In the genomic region with DNA sequence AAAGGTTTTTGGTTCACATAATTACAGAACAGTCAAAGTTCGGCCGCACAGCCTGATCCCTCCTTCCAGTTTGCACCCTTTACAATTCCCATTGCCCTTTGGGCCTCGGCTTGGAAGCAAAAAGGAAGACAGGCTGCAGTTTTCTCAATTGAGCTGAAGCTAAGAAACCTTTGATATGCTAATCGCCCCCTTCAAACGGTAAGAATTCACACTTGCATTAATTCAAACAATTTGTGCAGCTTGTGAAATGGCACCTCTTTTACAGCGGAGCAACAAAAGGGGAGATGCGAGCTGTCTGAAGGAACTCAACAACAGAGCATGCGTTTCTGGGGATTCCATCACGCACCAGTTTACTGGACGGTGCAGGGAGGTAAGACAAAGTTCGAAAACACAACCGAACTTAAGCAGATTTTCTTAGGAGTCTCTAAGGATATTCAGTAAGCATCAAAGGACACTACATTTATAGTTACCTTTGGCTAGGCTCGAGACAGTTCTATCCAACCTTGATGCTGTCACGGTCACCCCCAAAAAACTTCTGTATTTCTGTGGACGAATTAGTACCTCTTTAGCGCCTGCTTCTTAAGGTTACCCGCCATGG, we compare ENCODE assay signal across 8 mouse cellular contexts. TPM values are rescaled to one million over a fixed set of nuclear protein-coding genes. Genes with fewer than 3 reads are reported as not detected.
DNase-seq lines count a peak whose midpoint lies in the region; ATAC-seq lines count a peak whose summit lies in the region.

No protein-coding gene starts in this region.

- peak overlapping the region; percentile 92 for H3K4me3 ChIP-seq in heart, embryonic 10.5 days
- H3K4me3 ChIP-seq in hindbrain, embryonic 16.5 days (ENCODE audit: low read length) = peak overlapping the region; percentile 83
- peak overlapping the region; percentile 96 for H3K4me3 ChIP-seq in midbrain, embryonic 12.5 days

- no peaks in the 10 kb centered on the region for H3K27me3 ChIP-seq in heart, embryonic 10.5 days (ENCODE audit: insufficient read depth, poor library complexity, severe bottlenecking)
- H3K27me3 ChIP-seq in hindbrain, embryonic 16.5 days (replicated peaks; ENCODE audit: control insufficient read depth, insufficient read depth, low read length) = no peaks in the 10 kb centered on the region
- 0 out of 2 replicates have a peak, but pooled peaks cover 4% of the 10 kb centered on the region for H3K27me3 ChIP-seq in midbrain, embryonic 12.5 days

- no peak for DNase-seq in heart, embryonic 10.5 days (ENCODE audit: low spot score)
- DNase-seq in heart, postnatal 4 days = no peak
- peak; percentile 79 for DNase-seq in embryo, embryonic 10 days (ENCODE audit: low spot score)
- DNase-seq in cerebellum, adult 9-10 months = no peak

- WGBS in heart, embryonic 10.5 days = 3% methylated on average over 17 of the region's 17 CpGs
- WGBS in hindbrain, embryonic 16.5 days = 5% methylated on average over 17 of the region's 17 CpGs
- under 1% methylated on average over 17 of the region's 17 CpGs for WGBS in midbrain, embryonic 12.5 days

- ATAC-seq in hindbrain, embryonic 16.5 days = no peak
- no peak for ATAC-seq in midbrain, embryonic 12.5 days (ENCODE audit: low FRiP score, low read depth)
- no peak for ATAC-seq in erythroid progenitor cell, adult 5-6 weeks (replicated peaks; ENCODE audit: low FRiP score, poor library complexity, severe bottlenecking)
- ATAC-seq in activated CD4-positive, CD25-positive, alpha-beta regulatory T cell, adult 4 months = no peak

- peaks cover 58% of the 10 kb centered on the region for H3K4me1 ChIP-seq in heart, embryonic 10.5 days
- no peaks in the 10 kb centered on the region; the same call in none of the 2 replicates for H3K4me1 ChIP-seq in hindbrain, embryonic 16.5 days (ENCODE audit: control insufficient read depth, insufficient read depth, low read depth, low read length)
- H3K4me1 ChIP-seq in midbrain, embryonic 12.5 days = peaks cover 40% of the 10 kb centered on the region

- peak overlapping the region; percentile 95 for H3K9ac ChIP-seq in hindbrain, embryonic 16.5 days (ENCODE audit: low read depth, low read length)
- peak overlapping the region; percentile 99 for H3K9ac ChIP-seq in midbrain, embryonic 12.5 days (replicated peaks)

- H3K36me3 ChIP-seq in heart, embryonic 10.5 days = no peaks in the 10 kb centered on the region
- H3K36me3 ChIP-seq in hindbrain, embryonic 16.5 days (ENCODE audit: control insufficient read depth, insufficient read depth, low read length) = no peaks in the 10 kb centered on the region
- no peaks in the 10 kb centered on the region for H3K36me3 ChIP-seq in midbrain, embryonic 12.5 days

- no peaks in the 10 kb centered on the region for H3K9me3 ChIP-seq in heart, embryonic 10.5 days
- no peaks in the 10 kb centered on the region for H3K9me3 ChIP-seq in hindbrain, embryonic 16.5 days (ENCODE audit: control insufficient read depth, low read length)
- H3K9me3 ChIP-seq in midbrain, embryonic 12.5 days = no peaks in the 10 kb centered on the region

- H3K27ac ChIP-seq in heart, embryonic 10.5 days = peak overlapping the region; percentile 98
- H3K27ac ChIP-seq in hindbrain, embryonic 16.5 days (ENCODE audit: low read depth, low read length) = peak overlapping the region; percentile 95
- peak overlapping the region; percentile 100 for H3K27ac ChIP-seq in midbrain, embryonic 12.5 days (replicated peaks)

- peak overlapping the region; percentile 88 for H3K4me2 ChIP-seq in hindbrain, embryonic 16.5 days (ENCODE audit: low read length)
- H3K4me2 ChIP-seq in midbrain, embryonic 12.5 days (replicated peaks) = peak overlapping the region; percentile 77

RNA-seq across cellular contexts. Expression of a gene that starts 4.0 kb away (rescaled TPM):
- polyA plus RNA-seq in heart, embryonic 10.5 days (2016; fragmentation: Nextera tagmentation; extraction: Ambion mirVana) = 36.3 and 45.0 TPM in 2 replicates
- total RNA-seq in heart, postnatal 4 days (2021) = 100 to 1,000 TPM; 126 to 134 TPM
- 114 and 121 TPM in 2 replicates for polyA plus RNA-seq in hindbrain, embryonic 16.5 days (2015; fragmentation: Nextera tagmentation; extraction: Ambion mirVana)
- 149 and 152 TPM in 2 replicates for polyA plus RNA-seq in midbrain, embryonic 12.5 days (2016; fragmentation: Nextera tagmentation; extraction: Ambion mirVana)
- total RNA-seq in erythroid progenitor cell, adult 5-6 weeks (2015; ENCODE audit: low replicate concordance) = 2.2 and 6.7 TPM in 2 replicates
- 1.2 and 1.8 TPM in 2 replicates for total RNA-seq in erythroid progenitor cell, adult 5-6 weeks (2017; ENCODE audit: low replicate concordance)
- polyA plus RNA-seq in activated CD4-positive, CD25-positive, alpha-beta regulatory T cell, adult 4 months (2017; shearing (Covaris generic)) = under 1 TPM in 1 of 2 experiments, not detected in 1; 0.17 TPM

Comparison
In these comparisons a context has a peak if more than half of its experiments do, and no peak if none do; other contexts are left out.
1. RNA of a gene that starts 4.0 kb away (polyA plus RNA-seq): 149 to 152 TPM in midbrain, embryonic 12.5 days, 114 to 121 TPM in hindbrain, embryonic 16.5 days and 36.3 to 45.0 TPM in heart, embryonic 10.5 days; 0.17 TPM in activated CD4-positive, CD25-positive, alpha-beta regulatory T cell, adult 4 months; every median in the first group is over 10 times any median in the second.
2. Peak in every context shown above with its lines, with median percentiles within 50 percentile points of each other: H3K27ac ChIP-seq and H3K4me3 ChIP-seq.